Mouse (Mus musculus): ENCODE results near the gene Nynrin. TPM values are rescaled to one million over a fixed set of nuclear protein-coding genes. Genes with fewer than 3 reads are reported as not detected.
A peak's percentile ranks its signal among the peaks of the same experiment; 100 is the strongest.

Gene Nynrin
- total RNA-seq (2015; ENCODE audit: low replicate concordance) (under 0.01 and 4.2 TPM in 2 replicates), total RNA-seq (2017; ENCODE audit: low replicate concordance) (0.26 and 0.45 TPM in 2 replicates)

DNA sequence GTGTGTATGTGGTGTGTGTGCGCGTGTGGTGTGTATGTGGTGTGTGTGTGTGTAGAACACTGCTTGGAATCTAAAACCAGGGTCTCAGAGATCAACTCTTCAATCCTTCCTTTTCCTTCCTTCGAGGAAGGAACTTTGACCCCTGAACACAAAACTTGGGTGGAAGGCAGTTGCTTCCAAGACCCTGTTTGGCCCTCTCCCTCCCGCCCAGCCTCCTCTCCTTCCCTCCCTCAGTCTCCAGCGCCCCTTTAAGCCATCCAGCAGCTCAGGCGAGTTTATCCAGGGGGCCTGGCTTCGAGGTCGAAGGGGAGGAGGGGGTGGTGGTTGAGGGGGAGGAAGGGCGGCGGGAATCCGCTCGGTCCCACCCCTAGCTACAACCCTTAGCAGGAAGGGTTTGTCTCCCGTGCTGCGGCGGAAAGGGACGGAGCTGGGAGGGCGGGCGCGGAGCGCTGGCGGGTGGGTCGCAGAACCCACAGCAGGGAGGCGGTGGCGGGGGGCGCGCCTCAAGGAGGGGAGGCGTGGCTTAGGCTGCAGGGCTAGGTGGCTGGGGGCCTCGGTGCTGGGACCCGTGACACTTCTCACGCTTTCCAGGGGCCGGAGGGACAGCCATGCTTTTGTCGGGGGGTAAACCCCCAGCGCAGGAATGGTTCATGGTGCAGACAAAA, at the start of gene Nynrin:
Gene Nynrin (plus strand): TSS at position 390 of the 665 bp plus-strand sequence.
- no peak for ATAC-seq (replicated peaks; ENCODE audit: low FRiP score, poor library complexity, severe bottlenecking)

DNA sequence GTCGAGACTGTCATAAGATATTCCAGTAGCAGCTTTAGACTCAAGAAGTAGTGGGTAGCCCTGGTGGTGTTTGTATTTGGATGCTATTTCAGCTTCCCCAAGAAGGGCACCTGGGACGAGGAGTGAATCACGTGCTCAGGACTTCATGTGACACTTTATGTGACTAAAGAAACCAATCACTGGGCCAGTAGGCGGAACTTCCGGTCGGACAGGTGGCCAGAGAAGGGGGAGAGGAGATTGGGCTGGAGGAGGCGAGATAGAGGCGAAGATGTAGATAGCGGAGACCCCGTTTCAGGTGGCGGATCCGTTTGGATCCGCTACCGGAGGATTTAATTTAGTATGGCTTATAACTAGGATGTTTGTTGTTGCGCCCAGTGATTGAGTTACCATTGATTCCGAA, 38.9 kb upstream of the Nynrin start:
- ATAC-seq (replicated peaks; ENCODE audit: low FRiP score, poor library complexity, severe bottlenecking) = no peak

DNA sequence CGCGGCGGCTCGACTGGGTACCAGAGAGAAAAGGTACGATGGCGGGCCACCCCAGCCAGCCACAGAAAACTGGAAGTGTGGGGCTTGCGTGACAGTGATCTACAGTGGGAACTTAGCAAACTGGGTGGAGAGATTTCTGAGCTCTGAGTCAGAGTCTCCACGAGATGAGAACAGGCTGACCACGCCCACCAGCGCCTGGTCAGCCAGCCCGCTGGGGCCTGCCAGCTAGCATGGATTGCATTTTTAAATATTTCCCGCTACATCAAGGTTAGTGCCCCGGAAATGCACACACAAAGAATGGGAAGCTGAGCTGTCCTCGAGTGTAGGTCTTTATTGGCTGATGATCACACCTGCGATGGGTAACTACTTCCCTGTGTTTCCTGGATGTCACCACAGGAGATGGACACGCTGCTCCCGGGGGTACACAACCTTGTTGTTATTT, 38.5 kb upstream of the Nynrin start:
- ATAC-seq (replicated peaks; ENCODE audit: low FRiP score, poor library complexity, severe bottlenecking) = no peak

DNA sequence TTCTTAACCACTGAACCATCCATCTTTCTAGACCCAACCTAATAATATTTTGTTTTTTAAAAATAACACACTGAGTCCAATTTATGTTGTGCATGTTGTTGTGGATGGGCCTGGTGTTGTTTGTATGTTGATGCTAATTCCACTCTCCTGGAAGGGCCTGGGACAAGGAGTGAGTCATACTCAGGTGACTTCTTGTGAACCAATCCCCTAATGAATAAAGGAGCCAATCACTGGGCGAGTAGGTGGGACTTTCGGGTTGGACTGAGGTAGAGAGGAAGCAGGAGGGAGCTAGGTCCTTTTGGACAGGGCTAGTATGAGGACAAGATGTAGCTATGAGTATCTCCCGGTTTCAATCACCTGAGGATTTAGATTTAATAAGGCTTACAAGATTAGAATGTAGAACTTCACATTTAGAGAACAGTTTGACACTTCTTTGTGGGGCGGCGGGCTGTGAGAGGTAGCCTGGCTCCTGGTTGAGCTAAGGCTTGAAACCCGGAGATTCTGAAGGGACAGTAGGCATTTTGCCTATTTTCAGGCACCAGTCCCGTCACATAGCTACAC, 33.9 kb upstream of the Nynrin start:
- ATAC-seq (replicated peaks; ENCODE audit: low FRiP score, poor library complexity, severe bottlenecking) = no peak

DNA sequence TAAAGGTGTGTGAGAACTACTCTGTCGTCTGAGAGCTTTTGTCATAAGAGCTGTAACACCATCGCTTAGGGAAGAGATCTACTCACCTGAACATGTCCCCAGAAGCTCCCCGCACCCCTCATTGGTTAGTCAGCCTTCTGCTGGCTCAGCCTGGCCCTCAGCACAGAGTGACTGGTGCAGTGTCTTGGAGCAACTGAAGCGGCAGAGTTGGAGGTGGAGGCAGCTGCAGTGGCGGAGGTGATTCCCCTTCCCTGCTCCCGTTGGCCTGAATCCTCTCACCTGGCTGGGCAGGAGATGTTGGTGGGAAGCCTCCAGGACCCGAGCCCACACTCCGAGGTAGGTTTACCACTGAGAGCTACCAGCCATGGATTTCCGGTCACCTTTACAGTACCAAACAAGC, 33.2 kb upstream of the Nynrin start:
- ATAC-seq (replicated peaks; ENCODE audit: low FRiP score, poor library complexity, severe bottlenecking) = no peak

DNA sequence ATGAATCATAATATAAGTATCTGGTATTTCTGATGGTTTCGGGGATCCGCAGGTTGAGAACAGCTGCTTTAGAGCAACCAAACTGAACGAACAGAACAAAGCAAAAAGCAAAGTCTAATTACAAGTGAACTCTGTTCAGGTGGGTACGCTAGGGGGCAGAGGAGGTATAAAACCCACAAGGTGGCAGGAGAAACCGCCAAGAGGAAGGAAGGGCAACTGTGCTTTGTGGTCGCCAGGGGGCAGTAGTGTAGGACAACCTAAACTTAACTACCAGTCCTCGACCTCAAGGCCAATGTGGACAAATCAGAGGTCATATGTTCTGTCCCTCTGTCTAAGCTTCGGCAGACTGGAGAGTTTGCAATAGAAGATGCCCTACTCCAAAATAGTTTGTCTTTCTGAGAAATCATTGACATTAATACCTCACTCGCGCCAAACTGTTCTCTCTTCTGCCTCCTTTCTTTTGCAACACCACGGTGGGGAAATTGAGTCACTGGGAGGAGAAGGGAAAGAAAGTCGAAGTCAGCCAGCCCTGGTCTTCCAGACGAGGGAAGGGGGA, 31.3 kb upstream of the Nynrin start:
- ATAC-seq (replicated peaks; ENCODE audit: low FRiP score, poor library complexity, severe bottlenecking) = no peak

DNA sequence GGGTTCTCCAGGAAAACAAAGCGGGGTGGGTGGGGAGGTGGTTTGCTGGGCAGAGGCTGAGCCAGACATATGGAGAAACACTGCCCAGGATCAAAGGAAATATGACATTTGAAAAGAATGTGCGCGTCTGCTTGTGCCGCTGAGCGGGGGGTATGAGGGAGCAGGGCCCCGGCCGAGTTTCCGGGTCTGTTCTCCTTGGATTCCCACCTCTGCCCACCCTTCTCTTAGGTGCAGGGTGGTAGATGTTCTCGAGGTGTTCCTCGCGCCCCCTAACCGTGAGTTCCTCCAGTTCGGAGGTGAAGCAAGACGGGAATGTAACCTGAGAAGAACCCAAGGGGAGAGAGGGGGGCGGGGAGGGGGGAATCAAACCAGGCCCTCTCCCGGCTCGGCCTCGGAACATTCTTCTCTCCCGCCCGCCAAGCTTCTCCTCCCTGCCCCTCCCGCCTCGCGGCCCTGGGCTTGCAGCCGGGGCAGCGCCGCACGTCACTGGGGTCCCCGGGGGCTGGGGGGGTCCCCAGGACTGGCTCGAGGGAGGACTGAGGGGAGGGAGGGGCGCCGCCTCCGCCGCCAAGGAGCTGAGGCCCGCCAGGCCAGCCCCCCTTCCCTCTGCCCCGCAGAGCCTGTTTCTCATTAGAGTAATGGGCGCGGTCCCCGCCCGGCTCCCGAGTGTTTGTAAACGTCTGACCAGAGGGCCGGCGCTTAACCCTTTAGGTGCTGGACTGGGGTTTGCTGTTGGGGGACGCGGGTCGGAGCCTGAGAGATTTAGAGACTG, 30.6 kb upstream of the Nynrin start, which contains the start of gene Nfatc4:
Gene Nfatc4 (plus strand): TSS at position 154 of the 772 bp plus-strand sequence.
- no peak for ATAC-seq (replicated peaks; ENCODE audit: low FRiP score, poor library complexity, severe bottlenecking)

DNA sequence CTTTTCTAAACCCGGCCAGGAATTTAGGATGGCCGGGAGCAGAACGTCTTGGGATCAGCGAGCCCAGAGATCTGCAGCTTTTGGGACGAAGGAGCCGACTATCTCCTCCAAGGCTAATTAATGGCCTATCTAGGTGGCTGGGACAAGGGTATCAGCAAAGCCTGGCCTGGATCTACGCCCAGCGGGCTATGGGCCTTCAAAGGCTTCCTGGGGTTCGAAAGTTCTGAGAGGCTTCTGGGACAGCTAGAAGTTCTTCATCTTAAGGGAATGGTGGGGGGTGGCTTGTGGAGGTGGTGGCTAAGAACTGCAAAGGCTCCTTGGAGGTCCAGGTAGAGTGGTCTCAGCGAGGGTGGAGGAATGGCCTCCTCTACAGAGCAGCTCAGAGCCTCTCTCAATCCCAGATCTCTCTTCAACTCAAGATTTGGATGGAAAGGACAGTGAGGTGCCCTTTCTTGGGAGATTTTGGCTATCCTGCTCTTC, 29.8 kb upstream of the Nynrin start:
- ATAC-seq (replicated peaks; ENCODE audit: low FRiP score, poor library complexity, severe bottlenecking) = no peak

DNA sequence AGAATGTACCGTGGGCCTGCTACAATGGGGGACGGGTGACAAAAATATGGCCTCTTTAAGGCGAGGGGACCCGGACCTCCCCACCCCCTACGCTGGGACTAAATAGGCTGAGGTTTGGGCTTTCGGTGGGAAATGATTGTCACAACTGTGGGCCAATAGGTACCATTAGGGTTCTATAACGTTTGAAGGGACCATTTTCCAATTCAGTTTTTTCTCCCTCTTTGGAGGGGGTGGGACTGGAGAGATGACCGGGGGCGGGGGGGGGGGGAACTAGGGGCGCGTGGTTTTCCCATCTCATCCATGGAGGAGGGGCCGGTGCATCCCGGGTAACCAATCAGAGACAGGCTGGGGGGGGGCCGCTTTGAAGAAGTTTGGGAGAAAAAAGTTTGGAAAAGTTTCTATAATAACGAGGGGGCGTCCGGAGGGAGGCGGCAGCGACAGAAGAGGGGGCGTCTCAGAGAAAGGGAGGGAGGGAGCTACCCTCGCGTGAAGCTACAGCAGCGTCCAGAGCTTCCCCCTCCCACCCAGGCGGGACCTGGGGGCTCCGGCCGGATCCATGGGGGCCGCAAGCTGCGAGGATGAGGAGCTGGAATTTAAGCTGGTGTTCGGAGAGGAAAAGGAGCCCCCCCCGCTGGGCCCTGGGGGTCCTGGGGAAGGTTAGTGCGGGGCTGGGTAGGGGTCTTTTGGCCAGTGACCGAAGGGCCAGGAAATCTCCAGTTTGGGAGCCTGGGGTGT, 29.2 kb upstream of the Nynrin start:
- ATAC-seq (replicated peaks; ENCODE audit: low FRiP score, poor library complexity, severe bottlenecking) = no peak

DNA sequence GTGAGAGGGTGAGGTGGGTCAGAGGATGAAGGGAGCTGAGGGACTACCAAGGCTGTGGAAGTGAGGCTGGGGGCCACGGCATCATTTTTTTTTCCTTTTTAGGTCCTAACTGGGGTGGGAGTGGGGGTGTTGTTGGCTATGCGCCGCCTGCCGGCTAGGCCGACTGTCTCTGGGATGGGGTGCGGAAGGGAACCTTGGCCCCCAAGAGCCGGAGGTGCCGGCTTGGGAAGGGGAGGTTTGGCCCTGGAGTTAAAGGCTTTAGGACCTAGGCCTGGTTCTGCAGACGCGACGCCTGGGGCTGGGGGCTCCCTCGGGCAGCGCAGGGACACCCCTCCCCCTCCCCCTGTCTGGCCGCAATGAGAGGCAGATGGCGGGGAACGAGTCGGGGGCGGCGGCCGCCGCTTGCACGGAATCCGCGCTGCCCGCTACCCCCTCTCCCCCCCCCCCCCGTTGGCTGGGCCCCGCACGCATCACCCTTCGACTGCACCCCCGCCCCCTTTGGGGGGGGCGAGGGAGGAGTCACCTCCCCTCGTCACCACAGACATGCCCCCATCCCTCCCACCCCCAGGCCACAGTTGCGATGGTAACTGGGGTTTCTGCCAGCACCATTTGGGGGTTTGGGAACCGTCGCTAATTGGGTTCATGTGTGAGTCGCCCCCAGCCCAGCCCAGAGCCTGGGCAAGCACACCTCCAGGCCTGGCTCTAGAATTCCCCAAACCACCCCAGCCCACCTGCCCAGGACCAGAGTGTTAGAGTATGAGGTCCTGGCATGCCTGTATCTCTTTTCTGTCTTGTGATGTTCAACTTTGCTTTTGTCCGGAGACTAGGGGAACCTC, 28.4 kb upstream of the Nynrin start:
- no peak for ATAC-seq (replicated peaks; ENCODE audit: low FRiP score, poor library complexity, severe bottlenecking)

DNA sequence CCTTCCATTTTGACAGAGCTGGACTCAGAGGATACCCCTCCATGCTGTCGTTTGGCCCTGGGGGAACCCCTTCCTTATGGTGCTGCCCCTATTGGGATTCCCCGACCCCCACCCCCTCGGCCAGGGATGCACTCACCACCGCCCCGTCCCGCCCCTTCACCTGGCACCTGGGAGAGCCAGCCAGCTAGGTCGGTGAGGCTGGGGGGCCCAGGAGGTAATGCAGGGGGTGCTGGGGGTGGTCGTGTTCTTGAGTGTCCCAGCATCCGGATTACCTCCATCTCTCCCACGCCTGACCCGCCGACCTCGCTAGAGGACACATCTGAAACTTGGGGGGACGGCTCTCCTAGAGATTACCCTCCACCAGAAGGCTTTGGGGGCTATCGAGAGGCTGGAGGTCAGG, 27.7 kb upstream of the Nynrin start:
- ATAC-seq (replicated peaks; ENCODE audit: low FRiP score, poor library complexity, severe bottlenecking) = no peak

DNA sequence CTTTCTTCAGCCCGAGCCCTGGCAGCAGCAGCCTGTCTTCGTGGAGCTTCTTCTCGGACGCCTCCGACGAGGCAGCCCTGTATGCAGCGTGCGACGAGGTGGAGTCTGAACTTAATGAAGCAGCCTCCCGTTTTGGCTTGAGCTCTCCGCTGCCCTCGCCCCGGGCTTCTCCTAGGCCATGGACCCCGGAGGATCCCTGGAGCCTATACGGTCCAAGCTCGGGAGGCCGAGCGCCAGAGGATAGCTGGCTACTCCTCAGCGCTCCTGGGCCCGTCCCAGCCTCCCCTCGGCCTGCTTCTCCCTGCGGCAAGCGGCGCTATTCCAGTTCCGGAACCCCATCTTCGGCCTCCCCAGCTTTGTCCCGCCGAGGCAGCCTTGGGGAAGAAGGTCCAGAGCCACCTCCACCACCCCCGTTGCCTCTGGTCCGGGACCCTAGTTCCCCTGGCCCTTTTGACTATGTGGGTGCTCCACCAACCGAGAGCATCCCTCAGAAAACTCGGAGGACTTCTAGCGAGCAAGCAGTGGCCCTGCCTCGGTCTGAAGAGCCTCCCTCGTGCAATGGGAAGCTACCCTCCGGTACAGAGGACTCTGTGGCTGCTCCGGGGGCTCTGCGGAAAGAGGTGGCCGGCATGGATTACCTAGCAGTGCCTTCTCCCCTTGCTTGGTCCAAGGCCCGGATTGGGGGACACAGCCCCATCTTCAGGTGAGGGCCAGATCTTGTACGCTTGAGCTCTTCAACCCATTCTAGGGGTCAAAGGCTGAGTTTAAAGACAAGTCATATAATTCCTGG, 27.1 kb upstream of the Nynrin start:
- ATAC-seq (replicated peaks; ENCODE audit: low FRiP score, poor library complexity, severe bottlenecking) = peak; percentile 39; the same call in 1 of the 2 replicates

DNA sequence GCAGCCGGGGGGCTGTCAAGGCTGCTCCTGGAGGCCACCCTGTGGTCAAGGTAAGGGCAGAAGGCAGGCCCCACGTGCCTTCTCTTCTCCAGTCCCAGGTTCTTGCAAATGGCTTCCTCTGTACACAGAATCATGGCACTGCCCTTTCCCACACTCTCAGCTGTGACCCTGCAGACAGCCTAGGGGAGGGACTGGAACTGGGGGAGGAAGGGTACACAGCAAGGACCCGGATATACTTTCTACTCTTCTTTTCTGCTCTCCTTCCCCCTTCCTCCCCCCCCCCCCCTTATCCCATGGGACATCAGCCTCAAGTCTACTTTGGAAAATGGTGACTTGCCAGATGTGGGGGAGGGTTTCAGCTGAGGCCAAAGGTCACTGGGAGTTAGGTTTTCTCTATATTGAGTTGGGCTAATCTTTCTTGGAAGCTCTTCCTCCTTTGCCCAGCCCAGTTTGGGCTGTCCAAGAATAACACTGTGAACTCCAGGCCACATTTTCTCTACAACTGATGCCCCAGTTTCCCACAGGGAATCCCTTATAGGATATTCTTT, 25.0 kb upstream of the Nynrin start:
- no peak for ATAC-seq (replicated peaks; ENCODE audit: low FRiP score, poor library complexity, severe bottlenecking)

DNA sequence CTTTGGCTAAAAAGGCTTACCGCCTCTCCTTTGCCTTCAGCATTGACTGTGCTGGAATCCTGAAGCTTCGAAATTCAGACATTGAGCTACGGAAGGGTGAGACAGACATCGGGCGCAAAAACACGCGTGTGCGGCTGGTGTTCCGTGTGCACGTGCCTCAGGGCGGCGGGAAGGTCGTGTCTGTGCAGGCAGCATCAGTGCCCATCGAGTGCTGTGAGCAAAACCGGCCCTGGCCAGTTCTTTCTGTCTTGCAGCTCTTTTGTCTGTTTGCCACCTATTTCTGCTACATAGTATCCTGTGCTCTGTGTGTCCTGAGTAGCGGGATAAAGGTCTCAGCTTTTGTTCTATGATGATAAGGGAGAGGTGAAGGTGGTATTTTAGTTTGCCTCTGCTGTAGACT, 24.0 kb upstream of the Nynrin start:
- no peak for ATAC-seq (replicated peaks; ENCODE audit: low FRiP score, poor library complexity, severe bottlenecking)

DNA sequence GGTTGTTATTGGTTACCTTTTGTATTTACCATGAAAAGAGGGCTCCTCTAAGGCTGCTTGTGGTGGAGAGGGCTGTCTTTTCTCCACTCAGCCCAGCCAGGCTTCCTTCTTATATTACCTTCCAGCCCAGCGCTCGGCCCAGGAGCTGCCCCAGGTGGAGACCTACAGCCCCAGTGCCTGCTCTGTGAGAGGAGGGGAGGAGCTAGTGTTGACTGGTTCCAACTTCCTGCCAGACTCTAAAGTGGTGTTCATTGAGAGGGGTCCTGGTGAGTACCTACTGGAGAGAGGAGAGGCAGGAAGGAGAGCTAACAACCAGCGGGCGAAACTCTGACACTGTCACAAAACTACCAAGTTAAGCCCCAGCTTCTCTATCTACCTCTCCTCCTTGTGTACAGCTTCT, 23.5 kb upstream of the Nynrin start:
- ATAC-seq (replicated peaks; ENCODE audit: low FRiP score, poor library complexity, severe bottlenecking) = no peak

DNA sequence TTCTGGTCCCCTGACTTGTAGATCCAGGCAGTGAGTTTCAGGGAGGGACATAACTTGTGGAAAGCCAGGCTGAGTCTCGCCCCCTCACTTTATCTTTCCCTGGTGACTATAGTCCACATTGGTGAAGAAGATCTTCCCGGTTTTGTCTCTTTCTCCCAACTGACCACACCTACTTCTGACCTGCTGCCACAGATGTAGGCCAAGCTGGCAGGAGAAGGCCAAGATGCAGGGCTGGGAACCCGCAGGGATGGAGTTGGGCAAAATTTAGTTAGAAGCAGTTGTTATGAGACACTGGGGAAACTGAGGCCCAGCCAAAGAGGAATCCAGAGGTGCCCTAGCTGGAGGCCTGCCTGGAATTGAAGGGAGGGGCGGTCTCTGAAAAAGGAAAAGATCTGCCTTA, 20.7 kb upstream of the Nynrin start:
- no peak for ATAC-seq (replicated peaks; ENCODE audit: low FRiP score, poor library complexity, severe bottlenecking)

DNA sequence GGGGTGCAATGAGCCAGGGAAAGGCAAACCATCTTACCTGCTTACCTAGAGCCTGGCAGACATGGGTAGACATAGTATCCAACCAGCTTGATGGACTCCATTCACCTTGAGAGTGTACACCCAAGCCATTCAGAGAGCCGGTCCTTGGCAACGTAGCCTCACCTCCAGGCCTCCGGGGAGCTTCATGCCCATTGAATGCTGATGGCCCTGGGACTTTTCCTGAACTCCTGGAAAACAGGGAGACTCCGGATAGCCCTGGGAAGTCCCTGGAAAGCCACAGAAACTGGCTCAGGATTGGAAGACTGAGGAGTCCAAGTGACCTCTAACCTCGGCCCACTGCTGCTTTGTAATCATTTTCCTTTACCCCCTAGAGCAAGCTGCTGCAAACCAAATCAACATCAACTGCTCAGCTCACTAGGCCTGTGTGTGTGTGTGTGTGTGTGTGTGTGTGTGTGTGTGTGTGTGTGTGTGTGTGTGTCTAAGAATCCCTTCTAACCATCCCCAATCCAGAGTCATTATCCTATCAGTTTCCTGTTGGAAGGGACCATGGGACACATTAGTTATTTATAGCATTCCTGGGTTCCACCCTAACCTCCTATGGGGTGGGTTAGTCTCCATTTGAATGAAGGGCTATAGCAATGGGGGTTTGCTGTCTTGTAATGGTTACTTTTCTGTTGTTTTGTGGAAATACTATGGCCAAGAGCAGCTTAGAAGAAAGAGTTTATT, 18.8 kb upstream of the Nynrin start:
- ATAC-seq (replicated peaks; ENCODE audit: low FRiP score, poor library complexity, severe bottlenecking) = no peak
